Mouse (Mus musculus): ENCODE measurements around the gene Emg1. TPM values are rescaled to one million over a fixed set of nuclear protein-coding genes. Genes with fewer than 3 reads are reported as not detected.

Emg1 gene
- 107 and 155 TPM in 2 replicates for polyA plus RNA-seq (2012; ENCODE audit: low replicate concordance)

DNA sequence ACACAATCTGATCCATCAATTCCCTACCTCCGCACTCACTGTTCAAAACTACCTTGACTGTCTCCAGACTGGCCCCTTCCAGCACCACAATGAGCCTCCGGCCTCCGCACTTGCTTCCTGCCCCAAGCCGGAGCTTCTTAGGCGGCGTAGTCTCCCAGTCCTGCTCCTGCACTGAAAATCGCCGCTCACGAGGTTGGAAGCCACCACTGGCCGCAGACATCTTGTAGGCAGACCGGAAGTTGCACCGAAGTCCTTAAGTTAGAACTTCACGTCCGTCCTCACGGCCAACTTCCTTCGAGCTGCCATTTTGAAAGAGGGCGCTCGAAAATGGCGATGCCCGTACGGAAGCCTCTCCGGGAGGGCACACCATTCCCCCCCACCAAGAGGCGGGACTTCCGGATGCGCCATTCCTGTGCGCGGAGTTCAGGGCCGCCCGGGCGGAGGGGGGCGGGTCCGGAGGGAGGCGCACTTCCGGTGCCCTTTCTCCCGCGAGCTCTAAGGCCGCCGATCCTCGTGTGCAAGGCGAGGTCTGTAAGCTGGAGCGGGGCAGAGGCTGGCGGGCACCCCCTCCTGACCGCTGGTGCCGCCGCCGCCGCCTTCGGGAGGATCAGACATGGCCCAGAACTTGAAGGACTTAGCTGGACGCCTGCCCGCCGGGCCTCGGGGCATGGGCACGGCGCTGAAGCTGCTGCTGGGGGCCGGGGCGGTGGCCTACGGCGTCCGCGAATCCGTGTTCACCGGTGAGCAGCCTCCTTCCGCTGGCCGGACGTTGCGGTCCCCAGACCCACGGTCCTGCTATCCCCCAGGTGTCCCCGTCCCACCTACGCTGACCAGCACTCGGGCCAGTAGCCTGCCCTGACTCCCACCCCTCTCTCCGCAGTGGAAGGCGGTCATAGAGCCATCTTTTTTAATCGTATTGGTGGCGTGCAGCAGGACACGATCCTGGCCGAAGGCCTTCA, at the start of gene Emg1, which contains the start of gene Phb2:
Gene Emg1, minus strand, starts transcription at position 355 of the 959 bp plus-strand sequence.
Gene Phb2, plus strand, starts transcription at position 513 of the 959 bp plus-strand sequence.

DNA sequence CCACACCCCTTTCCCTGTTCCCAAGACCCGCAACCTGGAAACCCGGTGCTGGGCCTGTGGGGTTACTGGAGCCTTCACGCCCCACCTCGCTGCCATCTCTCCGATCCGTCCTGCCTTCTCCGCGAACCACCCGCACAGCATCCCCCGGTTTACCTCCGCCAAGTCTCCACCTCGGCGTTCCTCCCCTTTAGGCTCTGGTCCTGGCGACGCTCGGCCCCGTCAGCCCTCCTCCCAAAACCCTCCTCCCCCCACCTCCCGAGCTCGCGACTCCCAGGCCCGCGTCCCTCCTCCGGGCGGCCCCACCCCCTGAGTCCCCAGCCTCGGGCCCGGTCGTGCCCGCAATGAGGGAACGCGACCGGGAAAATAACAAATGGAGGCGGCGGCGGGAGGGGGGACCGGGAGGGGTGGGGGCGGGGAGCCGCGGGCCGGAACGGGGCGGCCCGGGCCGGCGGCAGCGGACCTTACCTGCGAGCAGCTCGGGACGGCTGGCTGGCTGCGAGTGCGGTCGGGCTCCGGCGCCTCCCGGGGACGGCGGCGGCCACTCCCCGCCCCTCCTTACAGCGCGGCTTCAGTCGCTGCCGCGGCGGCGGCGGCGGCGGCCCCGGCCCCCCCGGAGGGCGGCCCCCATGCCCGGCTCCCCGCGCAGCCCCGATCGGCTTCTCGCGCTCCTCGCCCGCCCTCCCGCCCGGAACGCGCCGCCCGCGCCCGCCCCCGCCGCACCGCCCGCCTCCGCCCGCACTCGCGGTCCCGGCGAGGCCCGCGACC, 44.0 kb upstream of the Emg1 start, which contains the start of the genes Gm45234 and Atn1:
Gene Gm45234, minus strand, starts transcription at position 191 of the 765 bp plus-strand sequence.
Gene Atn1, minus strand, starts transcription at position 694 of the 765 bp plus-strand sequence.

GRCm38 (mm10) chr6:124740888-124741761, 29.1 kb upstream of the Emg1 start, which contains the start of gene Grcc10:
Gene Grcc10, minus strand, starts transcription at chr6:124741374.

GRCm38 (mm10) chr6:124738511-124739023, 26.6 kb upstream of the Emg1 start, which contains the start of gene Ptpn6:
Gene Ptpn6, minus strand, starts transcription at chr6:124738714.

GRCm38 (mm10) chr6:124662477-124663423, 49.2 kb downstream of the Emg1 start, which contains the start of gene Lpcat3:
Gene Lpcat3, plus strand, starts transcription at chr6:124663027.

Other genes starting within 250 kb of the Emg1 start
- 0.76 and 1.6 TPM in 2 replicates for gene Clstn3, start 247.4 kb downstream of the Emg1 start, polyA plus RNA-seq (2012; ENCODE audit: low replicate concordance)
- gene C1rl, start 219.1 kb downstream of the Emg1 start, polyA plus RNA-seq (2012; ENCODE audit: low replicate concordance): 0.25 and 0.44 TPM in 2 replicates
- 1.8 and 3.7 TPM in 2 replicates for gene C1ra, start 199.8 kb downstream of the Emg1 start, polyA plus RNA-seq (2012; ENCODE audit: low replicate concordance)
- 0.03 TPM in 1 of 2 replicates, not detected in the other for gene C1s1, start 169.8 kb downstream of the Emg1 start, polyA plus RNA-seq (2012; ENCODE audit: low replicate concordance)
- gene C1rb, start 141.9 kb downstream of the Emg1 start, polyA plus RNA-seq (2012; ENCODE audit: low replicate concordance): not detected in 2 replicates
- not detected in 2 replicates for gene C1s2, start 76.1 kb downstream of the Emg1 start, polyA plus RNA-seq (2012; ENCODE audit: low replicate concordance)
- gene Lpcat3, start 49.2 kb downstream of the Emg1 start, polyA plus RNA-seq (2012; ENCODE audit: low replicate concordance): 83.8 and 87.0 TPM in 2 replicates
- gene Phb2, start 158 bp upstream of the Emg1 start, polyA plus RNA-seq (2012; ENCODE audit: low replicate concordance): 104 and 182 TPM in 2 replicates
- 219 and 299 TPM in 2 replicates for gene Ptpn6, start 26.5 kb upstream of the Emg1 start, polyA plus RNA-seq (2012; ENCODE audit: low replicate concordance)
- gene Grcc10, start 29.2 kb upstream of the Emg1 start, polyA plus RNA-seq (2012; ENCODE audit: low replicate concordance): 58.8 and 109 TPM in 2 replicates
- not detected in 2 replicates for gene Gm45234, start 43.8 kb upstream of the Emg1 start, polyA plus RNA-seq (2012; ENCODE audit: low replicate concordance)
- gene Atn1, start 44.3 kb upstream of the Emg1 start, polyA plus RNA-seq (2012; ENCODE audit: low replicate concordance): 113 and 201 TPM in 2 replicates
- 1.0 and 1.2 TPM in 2 replicates for gene Eno2, start 57.5 kb upstream of the Emg1 start, polyA plus RNA-seq (2012; ENCODE audit: low replicate concordance)
- 0.48 and 1.9 TPM in 2 replicates for gene Lrrc23, start 67.5 kb upstream of the Emg1 start, polyA plus RNA-seq (2012; ENCODE audit: low replicate concordance)
- gene Spsb2, start 96.5 kb upstream of the Emg1 start, polyA plus RNA-seq (2012; ENCODE audit: low replicate concordance): 16.0 and 17.1 TPM in 2 replicates
- 11.3 and 43.1 TPM in 2 replicates for gene Tpi1, start 102.1 kb upstream of the Emg1 start, polyA plus RNA-seq (2012; ENCODE audit: low replicate concordance)
- 27.3 and 47.7 TPM in 2 replicates for gene Usp5, start 117.3 kb upstream of the Emg1 start, polyA plus RNA-seq (2012; ENCODE audit: low replicate concordance)
- gene Cdca3, start 117.4 kb upstream of the Emg1 start, polyA plus RNA-seq (2012; ENCODE audit: low replicate concordance): 9.2 and 13.6 TPM in 2 replicates
- 0.11 and 1.2 TPM in 2 replicates for gene Gnb3, start 128.1 kb upstream of the Emg1 start, polyA plus RNA-seq (2012; ENCODE audit: low replicate concordance)
- 1.9 and 4.7 TPM in 2 replicates for gene P3h3, start 145.6 kb upstream of the Emg1 start, polyA plus RNA-seq (2012; ENCODE audit: low replicate concordance)
- 1.7 and 7.4 TPM in 2 replicates for gene Gpr162, start 151.8 kb upstream of the Emg1 start, polyA plus RNA-seq (2012; ENCODE audit: low replicate concordance)
- 63.7 and 67.0 TPM in 2 replicates for gene Cd4, start 176.0 kb upstream of the Emg1 start, polyA plus RNA-seq (2012; ENCODE audit: low replicate concordance)
- gene Lag3, start 199.5 kb upstream of the Emg1 start, polyA plus RNA-seq (2012; ENCODE audit: low replicate concordance): 17.4 and 27.6 TPM in 2 replicates
- gene Ptms, start 207.9 kb upstream of the Emg1 start, polyA plus RNA-seq (2012; ENCODE audit: low replicate concordance): 543 and 1,849 TPM in 2 replicates
- 148 and 194 TPM in 2 replicates for gene Mlf2, start 219.2 kb upstream of the Emg1 start, polyA plus RNA-seq (2012; ENCODE audit: low replicate concordance)

Measured in hematopoietic multipotent progenitor cell, adult 10-12 weeks (in vitro differentiated cells).